Mouse (Mus musculus) myocyte (in vitro differentiated cells): ENCODE results near the gene Arhgdia. TPM values are rescaled to one million over a fixed set of nuclear protein-coding genes. Genes with fewer than 3 reads are reported as not detected.

Source experiments
- H3K27me3 ChIP-seq: one replicate; pipeline ENCODE4 v1.6.1; 2011; ENCODE audit not compliant: control insufficient read depth, insufficient read depth, insufficient read length
- H3K36me3 ChIP-seq: one replicate; pipeline ENCODE4 v1.6.1; 2011; ENCODE audit not compliant: control insufficient read depth, insufficient read depth
- H3K4me2 ChIP-seq: one replicate; pipeline ENCODE4 v1.6.1; 2011; ENCODE audit warnings: low read depth, control low read depth
- H3K4me3 ChIP-seq: one replicate; pipeline ENCODE4 v1.5.1; 2011; ENCODE audit warnings: mild to moderate bottlenecking, control low read depth, moderate library complexity
- H3K79me2 ChIP-seq: one replicate; pipeline ENCODE4 v1.6.1; 2011; ENCODE audit not compliant: control insufficient read depth, insufficient read depth
- H3ac ChIP-seq: one replicate; pipeline ENCODE4 v1.6.1; 2011; ENCODE audit not compliant: control insufficient read depth, insufficient read length
- CEBPB ChIP-seq: IDR thresholded peaks from 2 replicates; pipeline ENCODE4 v1.6.1; 2011; ENCODE audit warnings: mild to moderate bottlenecking, moderate library complexity; ENCODE audit not compliant: poor library complexity, insufficient read depth, severe bottlenecking
- E2F4 ChIP-seq: IDR thresholded peaks from one replicate; pipeline ENCODE4 v1.6.1; 2011; ENCODE audit warnings: mild to moderate bottlenecking, control low read depth, moderate library complexity; ENCODE audit not compliant: insufficient read depth
- MAX ChIP-seq: IDR thresholded peaks from one replicate; pipeline ENCODE4 v1.6.1; 2011; ENCODE audit warnings: low read depth, mild to moderate bottlenecking, control low read depth
- MYOD1 ChIP-seq, 3 experiments: IDR thresholded peaks; one replicate each; pipeline ENCODE4 v1.6.1; 2011; ENCODE audit warnings: control low read depth in 2 of 3, low read depth in 2 of 3, mild to moderate bottlenecking in 2 of 3, moderate library complexity in 1 of 3; ENCODE audit not compliant: insufficient read length in 2 of 3, control insufficient read depth in 1 of 3
- MYOG ChIP-seq, 3 experiments: IDR thresholded peaks; one replicate each; pipeline ENCODE4 v1.6.1; 2011; ENCODE audit warnings: control low read depth in 2 of 3, low read depth in 2 of 3, mild to moderate bottlenecking in 2 of 3; ENCODE audit not compliant: insufficient read length in 2 of 3, control insufficient read depth in 1 of 3, insufficient read depth in 1 of 3
- POLR2A ChIP-seq: IDR thresholded peaks from one replicate; pipeline ENCODE4 v1.6.1; 2011; ENCODE audit warnings: low read depth, mild to moderate bottlenecking, control low read depth, moderate library complexity; ENCODE audit not compliant: insufficient read length
- POLR2AphosphoS2 ChIP-seq: IDR thresholded peaks from one replicate; pipeline ENCODE4 v1.6.1; 2011; ENCODE audit warnings: low read depth, control low read depth; ENCODE audit not compliant: insufficient read length
- REST ChIP-seq: IDR thresholded peaks from one replicate; pipeline ENCODE4 v1.6.1; 2011; ENCODE audit warnings: mild to moderate bottlenecking, control low read depth, moderate library complexity; ENCODE audit not compliant: insufficient read depth, insufficient read length
- SRF ChIP-seq: IDR thresholded peaks from one replicate; pipeline ENCODE4 v1.6.1; 2011; ENCODE audit warnings: low read depth; ENCODE audit not compliant: control insufficient read depth, insufficient read length
- TCF12 ChIP-seq: IDR thresholded peaks from one replicate; pipeline ENCODE4 v1.6.1; 2011; ENCODE audit warnings: mild to moderate bottlenecking, control low read depth; ENCODE audit not compliant: poor library complexity, insufficient read depth, severe bottlenecking
- TCF3 ChIP-seq: IDR thresholded peaks from one replicate; pipeline ENCODE4 v1.6.1; 2011; ENCODE audit warnings: low read depth, control low read depth; ENCODE audit not compliant: insufficient read length
- USF1 ChIP-seq: IDR thresholded peaks from one replicate; pipeline ENCODE4 v1.6.1; 2011; ENCODE audit warnings: low read depth, mild to moderate bottlenecking, control low read depth, moderate library complexity
- polyA plus RNA-seq: library from polyadenylated mRNA; unstranded; fragments of >200 nt; fragmentation: generic; extraction: Trizol; gene quantifications from one replicate; pipeline ENCODE4 v1.2.1, GENCODE M21; 2012; ENCODE audit warnings: missing spikeins

Arhgdia gene
- polyA plus RNA-seq, 1 experiment = 837 TPM

DNA sequence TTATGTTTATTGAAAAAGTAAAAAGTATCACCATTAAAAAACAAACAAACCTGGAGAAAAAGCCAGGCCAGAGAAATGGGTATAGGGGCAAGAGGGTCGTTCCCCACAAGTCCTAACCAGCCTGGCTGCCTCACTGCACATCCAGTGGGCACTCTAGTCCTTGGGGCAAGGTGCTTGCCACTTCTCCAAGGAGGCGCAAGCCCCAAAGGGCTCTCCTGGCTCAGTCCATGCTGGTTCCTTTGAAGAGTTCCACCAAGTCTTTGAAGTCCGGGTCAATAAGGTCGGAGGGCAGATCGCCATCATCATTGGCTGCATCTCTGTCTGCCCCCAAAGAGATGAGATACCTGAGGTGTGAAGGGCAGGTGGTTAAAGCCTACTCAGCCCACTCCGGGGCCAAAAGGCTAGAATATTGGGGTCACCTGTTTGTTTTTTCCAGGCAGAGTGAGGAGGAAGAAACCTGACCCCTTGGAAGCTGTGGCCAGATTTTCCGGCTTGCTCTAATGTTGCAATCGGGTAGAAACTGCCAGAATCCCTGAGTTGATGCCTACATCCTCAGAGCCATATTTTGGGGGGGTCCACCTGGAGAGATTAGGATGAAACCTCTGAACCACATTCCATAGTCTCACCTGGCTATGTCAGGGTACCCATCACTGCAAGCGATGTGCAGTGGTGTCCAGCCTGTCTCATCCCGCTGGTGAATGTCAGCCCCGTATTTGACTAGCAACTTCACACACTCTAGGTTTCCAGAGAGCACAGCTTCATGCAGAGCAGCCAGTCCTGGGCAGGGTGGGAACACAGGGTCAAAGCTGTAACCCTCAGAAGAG, 31.2 kb downstream of the Arhgdia start:
- Histone ChIP-seq H3ac (peak overlapping the region; percentile 63), H3K36me3 (no peaks in the 10 kb centered on the region), H3K27me3 (no peaks in the 10 kb centered on the region), H3K4me2 (peak overlapping the region; percentile 99), H3K79me2 (peaks cover 33% of the 10 kb centered on the region), H3K4me3 (peak overlapping the region; percentile 75)
- no peak for TF ChIP-seq REST
- TF ChIP-seq USF1 = no peak
- TF ChIP-seq TCF3 = no peak
- TF ChIP-seq CEBPB = peak; percentile 20; the same call in 1 of the 2 replicates

DNA sequence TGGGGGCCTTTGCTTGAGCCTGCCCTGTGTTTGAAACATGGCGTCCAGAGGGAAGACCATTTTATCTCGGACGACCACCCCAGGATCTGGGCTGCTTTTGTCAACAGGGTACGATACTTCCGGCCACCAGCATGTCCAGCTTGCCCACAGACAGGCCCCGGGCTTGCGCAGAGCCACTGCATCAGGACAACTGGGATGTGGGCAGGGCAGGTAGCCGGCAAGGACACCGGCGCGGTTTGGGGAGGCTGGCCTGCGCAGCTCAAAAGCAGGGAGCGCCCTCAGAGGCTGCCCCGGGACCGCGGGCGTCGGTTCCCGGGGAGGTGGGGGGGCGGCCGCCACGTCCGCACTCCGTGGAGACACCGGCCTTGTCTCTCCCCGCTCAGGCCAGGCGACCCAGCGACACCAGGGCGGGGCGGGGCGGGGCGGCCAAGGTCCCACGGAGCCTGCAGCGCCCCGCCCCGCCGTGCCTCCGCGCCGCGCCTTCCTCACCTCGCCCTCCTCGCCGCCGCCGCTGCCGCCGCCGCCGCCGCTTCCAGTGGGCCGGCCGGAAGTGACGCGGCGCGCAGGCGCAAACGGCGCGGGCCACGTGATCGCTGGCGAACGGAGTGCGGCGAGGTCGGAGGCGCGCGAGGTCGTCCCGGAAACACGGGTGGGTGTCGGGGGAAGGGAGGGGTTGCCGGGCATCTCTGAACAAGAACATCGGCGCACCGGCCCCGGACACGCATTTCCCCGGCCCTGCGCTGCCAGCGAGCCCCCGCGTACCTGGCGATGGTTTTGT, 32.1 kb downstream of the Arhgdia start, which contains the start of gene Mcrip1:
Gene Mcrip1 (minus strand): TSS at position 560 of the 778 bp plus-strand sequence.
- Histone ChIP-seq H3K79me2 (peaks cover 33% of the 10 kb centered on the region), H3K36me3 (no peaks in the 10 kb centered on the region), H3K4me2 (peak within 1 kb of the TSS; percentile 99), H3K27me3 (no peaks in the 10 kb centered on the region), H3K4me3 (peak within 1 kb of the TSS; percentile 75), H3ac (peak within 1 kb of the TSS; percentile 63)
- TF ChIP-seq E2F4 = peak; percentile 26
- TF ChIP-seq MYOD1 (IDR thresholded peaks at IDR 0.05; ENCODE audit: control insufficient read depth in 1 of 3, insufficient read length in 2 of 3, low read depth in 2 of 3) = peak in 1 of 3 experiments; percentile 40
- TF ChIP-seq POLR2A = peak; percentile 92
- TF ChIP-seq TCF12 = no peak
- peak; percentile 93 for TF ChIP-seq POLR2AphosphoS2
- no peak for TF ChIP-seq REST
- TF ChIP-seq CEBPB = no peak
- peak; percentile 89 for TF ChIP-seq USF1
- TF ChIP-seq MYOG (IDR thresholded peaks at IDR 0.05; ENCODE audit: control insufficient read depth in 1 of 3, insufficient read depth in 1 of 3, insufficient read length in 2 of 3, low read depth in 2 of 3) = peak in 1 of 3 experiments; percentile 28
- no peak for TF ChIP-seq TCF3
- TF ChIP-seq SRF = no peak
- no peak for TF ChIP-seq MAX

- peak overlapping the region; percentile 77 for H3K4me2 ChIP-seq
Measured at GRCm38 (mm10) chr11:120548786-120549167, 32.6 kb downstream of the Arhgdia start.

GRCm38 (mm10) chr11:120548214-120548613, 33.2 kb downstream of the Arhgdia start:
- H3K36me3 ChIP-seq = peaks cover 5% of the 10 kb centered on the region
- H3K4me3 ChIP-seq = peak overlapping the region; percentile 75
- H3K4me2 ChIP-seq = peak overlapping the region; percentile 77
- peaks cover 33% of the 10 kb centered on the region for H3K79me2 ChIP-seq
- no peaks in the 10 kb centered on the region for H3K27me3 ChIP-seq
- H3ac ChIP-seq = peak overlapping the region; percentile 63
- TF ChIP-seq POLR2AphosphoS2 (peak; percentile 22), E2F4 (no peak), MAX (no peak), TCF12 (no peak)

More at GRCm38 (mm10) chr11:120548786-120549167, 32.6 kb downstream of the Arhgdia start:
- TF ChIP-seq USF1 (no peak), MYOG (IDR thresholded peaks at IDR 0.05; ENCODE audit: control insufficient read depth in 1 of 3, insufficient read depth in 1 of 3, insufficient read length in 2 of 3, low read depth in 2 of 3) (peak in 1 of 3 experiments; percentile 20)
- peaks cover 5% of the 10 kb centered on the region for H3K36me3 ChIP-seq
- H3K4me3 ChIP-seq = peak overlapping the region; percentile 75
- H3K27me3 ChIP-seq = no peaks in the 10 kb centered on the region
- peaks cover 33% of the 10 kb centered on the region for H3K79me2 ChIP-seq
- H3ac ChIP-seq = peak overlapping the region; percentile 63

GRCm38 (mm10) chr11:120547469-120547868, 34.0 kb downstream of the Arhgdia start:
- TF ChIP-seq POLR2A (no peak), USF1 (no peak), MAX (no peak), POLR2AphosphoS2 (no peak), REST (no peak)
- no peaks in the 10 kb centered on the region for H3K27me3 ChIP-seq
- H3ac ChIP-seq = no peak overlapping the region
- H3K36me3 ChIP-seq = peaks cover 9% of the 10 kb centered on the region
- H3K79me2 ChIP-seq = peaks cover 33% of the 10 kb centered on the region
- H3K4me3 ChIP-seq = no peak overlapping the region
- peak overlapping the region; percentile 77 for H3K4me2 ChIP-seq
